Mouse (Mus musculus) bone marrow, adult 2 months (tissue): ENCODE results near the gene Mif4gd.

ENCODE experiments used
- CTCF ChIP-seq: fragments of 200-500 bp; IDR thresholded peaks from 2 replicates; pipeline ENCODE4 v1.5.1; 2011; ENCODE audit warnings: low read length, control low read depth; ENCODE audit not compliant: control insufficient read depth, insufficient read depth
- POLR2A ChIP-seq: fragments of 200-500 bp; IDR thresholded peaks from 2 replicates; pipeline ENCODE4 v1.6.1; 2011; ENCODE audit warnings: low read depth, mild to moderate bottlenecking, control low read depth, low read length, borderline replicate concordance; ENCODE audit not compliant: control insufficient read depth

- no peak for TF ChIP-seq CTCF
- TF ChIP-seq POLR2A, result no peak
These were observed 13.1 kb upstream of the Mif4gd start for GRCm38 (mm10) chr11:115625877-115626276.
